Mouse (Mus musculus) spleen, postnatal 36 days (tissue): ENCODE data around the gene B4galnt4.

Source experiments
- DNase-seq, 2 experiments: peaks; one replicate each; pipeline ENCODE4 v3.0.0; 2022; ENCODE audit warnings: low spot score in 2 of 2, mixed read lengths in 1 of 2

Gene B4galnt4

GRCm38 (mm10) chr7:141119487-141119886 is 58.6 kb downstream of the B4galnt4 start:
- no peak for DNase-seq

DNA sequence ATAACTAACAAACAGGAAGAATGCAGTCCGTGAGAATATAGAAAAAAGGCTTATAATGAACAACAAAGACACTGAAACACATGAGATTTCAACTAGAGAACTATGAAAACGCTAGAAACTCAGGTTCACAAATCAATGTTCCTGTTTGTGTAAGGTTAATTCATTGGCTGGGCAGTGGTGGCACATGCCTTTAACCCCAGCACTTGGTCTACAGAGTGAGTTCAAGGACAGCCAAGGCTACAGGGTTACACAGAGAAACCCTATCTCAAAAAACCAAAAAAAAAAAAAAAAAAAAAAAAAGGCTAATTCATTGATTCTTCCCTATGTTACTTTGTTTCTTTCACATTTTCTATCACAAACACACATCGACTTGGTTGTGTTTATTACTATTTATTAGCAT is 59.7 kb downstream of the B4galnt4 start:
- DNase-seq: no peak

DNA sequence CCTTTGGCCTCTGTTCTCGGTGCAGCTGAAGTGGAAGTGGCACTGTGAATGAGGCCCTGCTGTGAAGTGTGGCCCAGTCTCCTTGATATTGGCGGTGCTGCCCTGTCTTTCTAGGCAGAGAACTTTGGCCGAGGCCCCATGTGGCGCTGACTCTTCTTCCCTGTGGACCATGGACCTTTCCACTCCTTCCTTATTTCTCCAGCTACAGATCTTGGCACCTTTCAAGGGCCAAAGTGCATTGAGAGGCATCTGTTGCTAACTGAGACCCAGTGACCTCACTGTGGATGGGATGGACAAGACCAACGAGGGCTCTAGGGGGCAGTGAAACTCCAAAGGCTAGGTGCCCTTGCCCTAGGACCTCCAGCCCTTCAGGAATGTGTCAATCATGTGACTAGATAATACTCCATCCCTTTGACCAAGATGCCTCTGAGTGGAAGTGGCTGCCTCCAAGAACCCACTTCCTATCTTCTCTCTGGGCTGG is 60.2 kb downstream of the B4galnt4 start:
- no peak for DNase-seq
